Mouse (Mus musculus) Muller cell, postnatal 12 days (primary cell): ENCODE measurements around the gene Arpp19.

ENCODE experiments used
- DNase-seq: peaks from one replicate; pipeline ENCODE4 v3.0.0-alpha.2; 2015; ENCODE audit errors: inconsistent ontology term

Arpp19 gene

DNA sequence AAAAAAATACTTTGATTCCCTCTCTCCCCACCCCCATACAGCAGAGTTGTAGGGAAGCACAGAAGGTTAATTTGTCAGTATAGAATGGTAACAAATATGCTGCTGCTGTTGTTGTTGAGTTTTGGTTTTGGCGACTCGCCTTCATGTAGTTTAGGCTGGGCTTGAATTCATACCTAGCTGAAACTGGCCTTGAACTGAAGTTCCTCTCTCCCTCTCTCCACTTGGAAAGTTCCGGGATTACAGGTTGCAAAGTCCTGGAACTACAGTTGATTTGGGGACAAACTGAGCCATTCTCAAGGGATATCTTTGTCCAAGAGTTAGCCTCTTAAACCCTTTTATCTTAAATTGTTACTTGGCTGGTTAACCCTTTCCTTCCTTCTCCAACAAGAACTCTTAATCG, 1.5 kb upstream of the Arpp19 start:
- no peak for DNase-seq

DNA sequence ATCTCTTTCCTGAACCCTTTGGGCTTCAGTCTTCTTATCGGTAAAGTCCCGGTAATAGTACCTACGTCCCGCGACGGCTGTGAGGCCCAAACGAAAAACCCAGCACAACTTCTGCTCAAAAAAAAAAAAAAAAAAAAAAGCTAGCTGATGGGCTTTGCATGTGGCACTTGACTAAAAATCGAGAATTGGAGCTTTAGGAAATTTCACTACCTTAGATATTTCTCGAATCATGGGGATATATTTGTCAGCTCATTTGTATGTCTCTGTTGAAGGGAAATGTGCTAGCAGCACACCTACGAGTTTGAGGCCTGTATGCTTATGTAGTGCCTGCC, 909 bp downstream of the Arpp19 start:
- no peak for DNase-seq

DNA sequence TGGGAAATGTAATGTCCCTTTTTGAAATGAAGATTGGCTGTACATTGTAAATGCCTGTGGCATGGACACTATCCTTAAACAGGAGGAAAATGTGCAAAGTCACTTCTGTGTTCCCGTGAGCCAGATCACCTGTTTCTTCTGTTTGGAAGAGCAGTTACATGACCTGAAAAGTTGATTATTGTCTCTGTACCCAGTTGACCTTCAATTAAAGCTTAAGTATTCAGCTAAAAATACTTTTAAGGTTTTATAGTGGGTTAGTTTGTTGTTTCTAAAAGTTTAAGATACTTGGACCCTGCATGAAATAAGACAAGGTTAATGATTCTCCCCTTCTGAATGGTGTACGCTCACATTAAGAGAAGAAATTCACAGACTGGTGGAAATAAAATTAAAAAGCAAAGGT, 3.2 kb downstream of the Arpp19 start:
- DNase-seq: no peak

DNA sequence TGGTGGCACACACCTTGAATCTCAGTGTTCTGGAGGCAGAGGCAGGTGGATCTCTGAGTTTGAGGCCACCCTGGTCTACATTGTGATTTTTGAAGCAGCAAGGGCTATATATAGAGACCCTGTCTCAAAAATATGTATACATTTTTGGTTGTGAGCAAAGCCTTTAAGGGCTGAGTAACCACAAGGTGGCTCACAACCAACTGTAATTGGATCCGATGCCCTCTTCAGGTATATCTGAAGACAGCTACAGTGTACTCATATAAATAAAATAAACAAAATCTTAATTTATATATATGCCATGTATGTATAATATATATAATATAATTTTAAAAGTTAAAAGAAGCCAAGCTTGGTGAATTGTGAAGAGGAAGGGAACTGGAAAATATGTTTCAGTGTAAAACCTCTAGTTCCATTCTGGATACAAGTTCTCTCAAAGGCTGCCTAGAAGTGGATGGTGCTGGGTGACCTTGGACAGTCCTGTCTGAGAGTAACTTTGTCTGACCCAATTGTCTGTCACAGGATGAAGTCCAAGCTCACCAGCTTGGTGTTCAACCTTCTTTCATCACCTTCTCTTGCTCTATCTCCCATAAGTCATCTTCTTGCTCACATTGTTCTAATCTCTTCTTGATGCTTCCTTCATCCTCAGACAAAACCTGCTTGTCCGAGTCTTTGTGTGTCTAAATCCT, 4.6 kb downstream of the Arpp19 start:
- DNase-seq: no peak

DNA sequence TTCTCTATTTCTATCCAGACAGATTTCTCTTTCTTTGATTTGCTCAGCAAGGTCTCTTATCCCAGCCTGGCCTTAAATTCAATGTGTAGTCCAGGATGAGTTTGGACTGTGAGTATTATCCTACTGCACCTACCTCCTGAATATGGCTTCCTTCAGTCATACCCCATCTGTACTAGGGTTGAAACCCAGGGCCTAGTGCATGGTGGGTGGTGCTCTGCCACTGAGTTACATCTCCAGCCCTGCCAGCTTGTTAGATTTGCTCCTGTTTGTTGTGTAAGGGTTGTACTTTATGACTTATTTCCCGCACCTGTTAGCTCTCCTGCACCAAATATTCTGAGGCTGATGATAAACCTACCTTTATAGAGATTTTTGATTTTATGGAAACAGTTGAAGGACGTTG, 5.8 kb downstream of the Arpp19 start:
- no peak for DNase-seq

DNA sequence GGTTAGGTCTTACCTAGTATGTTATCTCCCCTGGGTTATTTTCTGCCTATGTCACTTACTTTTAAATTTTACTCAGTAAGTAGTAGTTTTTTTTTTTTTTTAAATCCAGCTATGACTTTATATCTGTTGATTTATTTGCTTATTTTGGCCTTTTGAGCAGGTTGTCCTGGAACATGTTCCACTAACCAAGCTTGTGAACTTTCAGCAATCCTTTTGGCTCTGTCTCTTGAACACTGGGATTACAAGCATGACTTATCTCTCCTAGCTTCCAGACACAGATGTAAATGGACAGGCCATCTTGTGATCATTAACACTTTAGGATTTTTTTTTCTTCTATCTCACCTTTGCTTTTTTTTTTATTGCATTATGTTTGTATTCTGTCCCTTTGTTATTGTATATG, 9.7 kb downstream of the Arpp19 start:
- DNase-seq: no peak

DNA sequence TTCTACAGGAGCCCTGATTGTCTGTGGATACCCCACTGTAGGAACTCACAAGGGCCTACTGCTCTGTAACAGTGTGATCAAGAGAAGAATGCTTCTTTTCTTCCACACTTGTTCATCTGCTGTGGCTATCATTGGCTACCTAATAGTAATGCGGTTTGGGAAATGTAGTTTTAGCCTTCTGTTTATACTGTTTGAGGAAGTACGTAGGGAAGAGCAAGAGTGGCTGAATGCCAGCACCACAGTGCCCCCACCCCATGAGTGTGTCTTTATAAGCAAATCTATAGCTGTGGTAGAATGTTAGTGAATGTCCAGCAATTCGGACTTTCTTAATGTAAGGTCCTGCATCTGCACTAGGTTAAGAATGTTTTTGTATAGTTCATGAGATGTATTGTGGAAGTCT, 11.7 kb downstream of the Arpp19 start:
- DNase-seq: no peak

DNA sequence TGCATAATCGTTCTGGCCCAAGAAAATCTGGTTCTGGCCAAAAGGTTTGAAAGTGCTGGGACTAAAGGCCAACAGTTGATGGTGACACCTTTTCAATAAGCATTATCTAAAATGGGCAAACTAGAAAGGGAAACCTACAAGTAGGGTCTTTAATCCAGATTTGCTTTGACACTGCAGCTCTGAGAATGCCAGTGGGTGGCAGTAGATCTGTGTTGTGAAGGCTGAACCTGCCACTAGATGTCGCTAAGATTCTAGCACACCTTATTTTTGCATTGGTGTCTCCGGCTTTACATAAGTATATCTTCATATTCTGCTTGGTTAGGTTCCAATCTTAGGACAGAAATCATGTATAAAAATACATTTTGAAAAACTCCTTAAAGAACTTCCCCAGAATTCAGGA, 12.6 kb downstream of the Arpp19 start:
- peak; percentile 44 for DNase-seq

DNA sequence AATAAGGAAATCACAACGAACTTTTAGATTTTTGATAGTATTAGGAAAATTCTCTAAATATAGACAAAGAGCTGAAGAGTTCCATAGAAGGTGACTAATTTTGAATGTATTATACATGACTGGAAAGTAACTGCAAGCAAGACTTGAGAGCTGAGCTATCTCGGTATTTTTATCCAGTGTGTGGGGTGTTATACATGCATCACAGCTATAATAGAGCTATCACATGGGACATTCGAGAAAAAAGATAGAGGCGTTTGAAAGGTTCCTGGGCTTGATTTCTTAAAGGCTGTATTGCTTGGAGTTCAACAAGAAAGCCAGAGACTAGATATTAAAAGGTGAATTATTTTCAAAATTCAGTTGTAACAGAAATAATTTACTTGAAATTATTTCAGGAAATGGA, 14.4 kb downstream of the Arpp19 start:
- DNase-seq: no peak

DNA sequence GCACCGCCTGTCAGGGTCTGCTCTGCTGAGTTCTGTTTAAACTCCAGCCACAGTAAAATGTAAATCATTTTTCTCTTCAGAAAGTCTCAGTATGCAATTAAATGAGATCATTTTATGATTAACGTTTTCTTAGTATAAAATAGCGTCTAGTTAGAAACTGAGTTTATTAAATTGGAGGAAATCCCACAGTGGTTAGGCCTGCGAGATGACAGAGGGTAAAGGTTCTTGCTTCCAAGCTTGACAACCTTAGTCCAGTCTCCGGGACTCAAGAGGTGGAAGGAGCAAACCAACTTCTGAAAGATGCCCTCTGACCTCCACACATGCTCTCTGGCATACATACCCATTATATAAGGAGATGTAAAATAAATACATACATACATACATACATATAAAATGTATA, 17.6 kb downstream of the Arpp19 start:
- no peak for DNase-seq

DNA sequence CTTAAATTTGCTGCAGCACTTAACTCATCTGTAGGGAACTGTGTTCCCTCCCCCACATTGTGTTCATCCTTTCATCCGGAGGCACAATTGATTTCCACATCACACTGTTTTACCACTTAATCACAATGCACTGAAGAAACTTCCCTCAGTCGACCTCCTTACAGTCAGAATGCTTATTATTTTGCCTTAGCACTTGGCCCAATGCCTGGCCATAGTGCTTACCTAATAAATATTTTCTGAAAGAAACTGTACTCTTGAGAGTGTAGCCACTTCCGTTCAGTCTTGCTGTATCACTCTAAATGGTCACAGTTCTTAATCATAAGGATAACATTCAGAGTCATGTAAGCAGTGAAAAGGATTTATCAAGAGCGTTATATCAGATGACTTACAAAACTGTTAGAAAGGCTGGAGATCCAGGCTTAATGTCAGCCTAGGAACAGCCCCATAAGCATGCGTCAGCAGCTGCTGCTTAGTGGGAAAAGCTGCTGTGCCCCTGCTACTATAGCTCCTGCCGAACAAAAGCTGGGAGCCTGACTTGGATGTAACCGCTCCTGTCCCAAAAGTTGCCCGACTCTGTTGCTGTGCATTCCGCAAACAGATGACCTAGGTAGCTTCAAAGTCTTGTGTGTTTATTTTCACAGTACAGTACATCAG, 27.4 kb downstream of the Arpp19 start:
- no peak for DNase-seq

DNA sequence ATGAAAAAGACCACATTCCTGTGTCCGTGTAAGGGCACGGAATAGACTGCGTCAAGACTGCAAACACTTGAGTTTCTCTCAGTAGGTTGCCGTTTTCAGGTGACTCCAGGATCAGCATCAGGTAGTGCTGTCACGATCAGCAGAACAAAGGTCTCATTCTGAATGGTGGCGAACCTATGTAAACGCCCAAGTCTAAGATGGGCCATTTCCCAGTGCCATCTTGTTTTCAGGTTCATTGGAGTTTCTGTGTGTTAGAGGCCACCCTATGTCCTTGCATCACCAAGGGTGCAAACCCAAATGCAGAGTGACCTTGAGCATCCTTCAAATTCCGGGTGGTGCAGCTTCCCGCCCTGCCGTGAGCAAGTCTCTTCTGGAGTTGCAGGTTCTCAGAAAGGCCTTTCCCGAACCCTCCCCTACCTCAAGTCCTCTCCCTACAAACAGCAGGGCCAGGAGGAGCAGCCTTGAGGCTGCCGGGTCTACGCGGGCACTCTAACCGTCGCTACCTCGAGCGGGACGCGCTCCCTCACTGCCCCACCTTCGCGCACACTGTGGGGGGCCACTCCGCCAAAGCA, 33.1 kb downstream of the Arpp19 start, which contains the start of gene Myo5a:
Gene Myo5a (plus strand): TSS at position 559 of the 572 bp plus-strand sequence.
- no peak for DNase-seq

DNA sequence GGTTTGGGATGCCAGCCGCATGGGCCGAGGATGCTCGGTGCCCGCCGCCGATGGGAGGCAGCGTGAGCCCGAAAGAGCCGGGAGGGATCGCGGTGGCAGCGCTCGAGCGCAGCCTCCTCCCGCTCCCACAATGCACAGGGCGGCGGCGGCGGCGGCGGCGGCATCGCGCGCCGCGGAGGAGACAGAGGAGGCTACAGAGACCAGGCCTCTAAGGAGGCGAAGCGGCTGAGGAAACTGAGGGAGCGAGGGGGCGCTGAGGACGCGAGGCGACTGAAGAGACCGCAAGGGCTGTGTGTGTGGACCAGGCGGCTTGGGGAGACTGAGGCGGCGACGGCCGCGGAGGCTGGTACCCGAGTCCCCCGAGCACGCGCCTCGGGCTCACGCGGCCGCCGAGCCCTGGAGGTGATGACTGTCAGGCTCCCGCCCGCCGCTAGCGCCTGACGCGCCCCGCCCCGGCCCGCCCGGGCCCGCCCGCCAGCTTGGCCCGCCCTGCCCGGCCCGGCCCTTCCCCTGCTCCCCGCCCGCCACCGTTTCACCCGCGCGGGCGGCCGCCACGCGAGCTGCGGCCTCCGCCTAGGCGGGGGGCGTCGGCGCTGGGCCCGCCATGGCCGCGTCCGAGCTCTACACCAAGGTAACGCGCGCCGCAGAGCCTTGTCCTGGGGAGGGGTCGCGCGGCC, 33.8 kb downstream of the Arpp19 start:
- peak; percentile 92 for DNase-seq

DNA sequence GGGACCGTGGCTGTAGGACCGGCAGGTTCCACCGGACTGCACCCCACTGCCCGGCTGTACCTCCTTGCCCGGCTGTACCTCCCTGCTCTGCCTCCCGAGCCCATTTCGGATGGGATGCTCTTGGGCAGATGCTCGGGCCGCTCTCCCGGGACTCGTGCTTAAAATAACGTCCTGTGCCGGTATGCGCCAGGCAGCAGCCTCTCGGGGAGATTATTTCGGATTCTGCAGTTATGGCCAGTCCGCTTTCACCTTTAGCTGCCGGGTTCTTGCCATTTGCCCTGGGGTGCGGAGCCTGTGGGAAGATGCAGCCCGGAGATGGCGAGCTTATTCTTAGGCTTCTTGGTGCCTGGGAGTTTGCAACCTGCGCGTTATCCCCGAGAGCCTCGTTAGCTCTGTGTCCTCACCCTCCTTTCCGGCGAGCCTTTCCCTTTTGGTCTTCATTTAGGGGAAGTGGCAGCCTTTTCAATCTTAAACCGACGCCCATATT, 34.3 kb downstream of the Arpp19 start:
- peak; percentile 67 for DNase-seq

DNA sequence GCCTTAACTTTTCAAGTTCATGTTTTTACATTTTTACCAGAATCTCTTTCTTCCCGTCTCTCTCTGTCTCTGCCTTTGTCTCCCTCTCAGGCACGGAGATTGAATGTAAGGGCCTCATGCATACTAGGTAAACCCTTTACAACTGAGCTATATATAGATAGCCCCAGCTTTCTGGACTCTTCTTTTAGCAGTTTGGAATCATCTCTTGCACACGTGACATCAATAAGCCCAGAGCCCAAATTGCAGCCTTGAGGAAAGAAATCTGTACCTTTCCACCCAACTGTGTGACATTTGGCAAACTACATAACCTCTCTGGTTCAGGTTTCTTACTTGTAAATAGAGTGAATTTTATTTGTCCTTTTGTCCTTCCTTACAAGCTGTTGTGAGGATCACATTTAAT, 34.9 kb downstream of the Arpp19 start:
- DNase-seq: no peak

DNA sequence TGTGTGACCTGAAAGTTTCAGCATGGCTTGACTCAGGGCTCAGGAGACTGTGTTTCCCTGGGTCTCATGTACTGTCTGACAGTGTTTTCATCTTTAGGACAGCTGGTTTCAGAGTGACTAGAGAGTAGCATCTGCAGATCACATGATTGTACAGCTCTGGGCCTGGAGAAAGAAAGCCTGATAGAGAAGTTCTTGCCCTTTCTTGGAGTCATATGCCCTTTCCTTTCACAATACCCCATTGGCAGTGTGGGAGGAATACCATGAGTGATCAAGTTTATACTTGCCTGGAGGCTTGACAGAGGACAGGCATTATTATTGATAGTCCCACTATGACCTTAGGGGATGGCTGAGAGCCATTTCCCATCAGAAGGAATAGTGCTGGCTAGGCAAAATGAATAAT, 39.8 kb downstream of the Arpp19 start:
- no peak for DNase-seq

DNA sequence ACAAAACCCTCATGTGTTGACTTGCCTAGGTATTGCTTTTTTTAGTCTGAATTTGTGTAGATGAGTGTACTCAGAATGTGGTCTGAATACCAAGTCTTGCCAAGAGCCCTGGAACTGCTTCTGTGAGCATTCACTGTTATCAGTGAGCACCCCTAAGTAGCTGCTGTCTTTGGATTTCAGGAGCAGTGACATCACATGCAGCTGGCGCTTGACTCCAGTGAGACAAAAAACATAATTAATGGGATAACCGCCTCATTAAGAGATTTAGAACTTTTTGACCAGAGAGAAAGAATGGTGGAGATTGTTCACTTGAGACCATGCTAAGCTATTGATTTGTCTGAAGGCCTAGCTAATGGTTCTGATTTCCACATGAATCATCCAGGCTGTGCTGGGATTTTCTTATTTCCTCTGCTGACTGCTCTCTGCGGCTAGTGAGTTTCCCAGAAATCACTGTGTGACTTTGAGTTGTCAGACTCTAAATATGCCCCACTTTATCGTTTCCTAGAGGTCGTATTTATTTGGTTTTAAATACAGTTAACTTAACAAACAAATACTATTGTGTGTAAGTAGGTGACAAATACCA, 47.9 kb downstream of the Arpp19 start:
- peak; percentile 91 for DNase-seq

DNA sequence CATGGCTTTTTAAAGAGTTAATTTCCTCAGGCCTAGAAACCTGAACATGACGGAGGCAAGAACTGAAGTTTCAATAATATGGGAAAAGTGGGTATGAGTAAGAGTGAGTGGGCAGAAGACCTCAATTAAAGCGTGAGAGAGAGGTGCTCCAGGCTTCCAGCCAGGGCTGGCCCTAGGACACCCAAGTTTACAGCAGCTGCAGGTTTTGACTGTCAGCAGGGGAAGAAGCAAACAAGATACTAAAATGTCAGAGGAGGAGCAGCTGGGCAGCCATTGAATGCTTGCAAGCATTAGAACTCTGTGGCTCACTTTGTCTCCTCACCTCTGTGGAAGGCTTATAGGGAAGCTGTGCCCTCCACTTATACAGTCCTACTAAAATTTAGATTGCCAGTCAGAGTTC, 50.4 kb downstream of the Arpp19 start:
- peak; percentile 61 for DNase-seq

DNA sequence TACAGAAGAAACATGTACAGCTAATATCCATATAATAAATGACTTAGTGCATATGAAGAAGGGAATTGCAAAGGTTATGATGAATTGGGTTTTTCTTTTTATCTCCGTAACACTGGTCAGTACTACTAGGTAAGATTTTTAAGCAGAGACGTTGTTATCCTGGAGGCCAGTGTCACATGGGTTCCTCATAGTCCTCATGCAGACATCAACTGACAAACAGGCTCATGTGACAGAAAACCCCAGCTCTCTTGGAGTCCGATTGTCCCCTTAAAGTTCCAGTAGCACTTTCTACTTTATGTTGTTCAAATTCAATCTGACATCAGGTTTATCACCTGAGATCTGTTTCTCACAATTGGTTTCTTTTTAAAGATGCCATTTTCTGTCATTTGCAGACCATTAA, 51.9 kb downstream of the Arpp19 start:
- no peak for DNase-seq

DNA sequence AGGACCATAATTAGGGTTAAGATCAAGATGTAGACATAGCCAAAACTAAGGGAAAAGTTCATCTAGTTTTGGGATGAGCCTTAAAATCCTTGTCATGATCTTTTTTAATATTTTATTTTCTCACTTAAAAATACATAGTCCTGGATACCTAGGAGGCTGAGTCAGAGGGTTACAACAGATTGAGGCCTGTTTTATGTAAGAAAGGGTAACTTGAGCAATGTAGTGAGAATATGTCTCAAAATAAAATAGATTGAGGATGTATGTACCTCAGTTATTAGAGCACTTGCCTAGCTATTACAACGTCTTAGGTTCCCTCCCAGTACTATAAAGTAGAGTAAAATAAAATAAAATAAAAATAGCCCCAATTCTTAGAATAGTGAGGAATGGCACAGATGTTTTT, 54.7 kb downstream of the Arpp19 start:
- DNase-seq: no peak

DNA sequence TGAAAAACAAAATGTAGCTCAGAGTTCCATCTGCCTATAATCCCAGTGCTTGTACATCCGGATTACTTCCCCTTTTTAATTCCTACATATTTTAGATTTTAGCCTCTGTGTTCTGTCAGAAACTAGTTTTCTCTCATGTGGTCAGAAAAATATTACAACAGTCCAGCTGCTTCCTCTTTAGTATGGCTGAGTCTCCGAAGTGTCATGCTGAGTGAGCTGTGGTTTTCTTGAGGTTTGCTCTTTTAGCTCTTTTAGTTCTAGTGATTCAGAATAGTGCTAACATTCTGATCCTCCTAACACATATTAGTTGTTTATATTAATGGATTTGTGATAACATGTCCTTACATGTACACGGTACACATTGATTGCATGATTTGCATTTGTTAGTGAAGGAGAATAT, 57.3 kb downstream of the Arpp19 start:
- DNase-seq: peak; percentile 45

DNA sequence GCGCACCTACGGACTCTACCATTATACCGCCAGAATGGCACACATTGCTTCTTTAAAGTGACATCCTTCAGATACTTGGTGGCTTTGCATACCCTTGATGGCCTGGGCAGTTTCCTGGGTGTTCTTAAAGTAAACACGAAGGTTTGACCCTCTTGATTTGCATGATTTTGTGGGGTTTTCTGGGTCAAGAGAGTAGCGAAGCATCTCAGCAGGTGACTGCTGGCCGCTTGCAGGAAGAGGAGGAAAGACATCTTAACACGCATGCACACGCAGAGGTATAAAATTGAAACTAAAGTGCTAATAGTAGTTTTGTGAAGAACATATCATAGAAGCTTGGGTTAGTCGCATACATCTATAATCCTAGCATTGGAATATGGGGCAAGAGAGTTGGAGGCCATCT, 61.5 kb downstream of the Arpp19 start:
- DNase-seq: no peak
